Mouse (Mus musculus): ENCODE results near the gene Tyw5.

Tyw5 gene

DNA sequence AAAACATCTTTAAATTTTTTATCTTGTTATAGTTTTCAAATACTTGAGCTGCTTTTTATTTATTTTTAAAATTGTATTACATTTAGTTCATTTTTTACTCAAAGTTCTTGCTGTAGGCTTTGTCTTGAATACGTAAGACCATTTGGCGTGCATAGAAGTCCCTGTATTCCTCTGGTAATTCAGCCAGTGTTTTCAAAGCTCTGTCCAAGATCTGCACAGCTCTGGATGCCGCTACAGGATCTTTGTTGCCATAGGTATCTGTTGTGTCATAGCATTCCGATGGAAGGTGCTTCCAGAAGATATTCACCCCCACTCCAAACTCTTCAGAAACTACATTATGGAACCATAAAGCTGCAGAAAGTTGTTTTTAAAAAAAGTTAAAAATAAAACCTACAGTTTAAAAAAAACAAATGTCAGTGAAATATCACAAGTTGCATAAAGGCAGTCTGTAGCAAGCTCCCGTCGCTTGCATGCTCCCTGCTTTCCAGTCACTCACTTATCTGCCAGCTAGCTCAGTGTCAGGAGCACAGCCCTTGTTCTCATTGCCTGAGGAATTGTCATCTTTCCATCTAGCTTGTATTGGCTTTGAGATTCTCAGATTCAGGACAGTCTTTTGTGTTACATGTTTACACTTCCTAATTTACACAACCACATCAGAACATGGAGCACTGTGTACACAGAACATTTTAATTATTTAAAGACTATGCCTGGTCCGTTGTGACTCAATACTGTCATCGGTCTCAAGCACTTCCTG, 18.3 kb downstream of the Tyw5 start:
- DNase-seq (ENCODE audit: extremely low read depth, insufficient read length, low spot score), result no peak

DNA sequence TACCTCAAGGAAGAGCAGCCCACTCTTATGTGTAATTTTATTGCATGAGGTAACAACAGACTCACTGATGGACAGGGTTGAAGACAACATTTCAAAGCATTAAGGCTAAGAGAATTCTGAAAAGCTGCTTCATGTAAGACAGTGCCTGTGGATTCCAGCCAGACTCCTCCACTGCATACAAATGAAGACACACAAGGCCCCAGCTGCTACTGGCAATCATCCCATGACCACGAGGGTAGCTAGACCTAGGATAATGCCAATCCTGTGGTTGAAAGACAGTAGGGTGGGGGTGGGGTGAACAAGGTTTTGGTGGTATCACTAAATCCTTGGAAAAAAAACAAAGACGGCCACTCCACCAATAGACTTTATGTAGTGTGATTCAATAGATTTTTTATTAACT, 19.0 kb downstream of the Tyw5 start:
- no peak for DNase-seq (ENCODE audit: extremely low read depth, insufficient read length, low spot score)

DNA sequence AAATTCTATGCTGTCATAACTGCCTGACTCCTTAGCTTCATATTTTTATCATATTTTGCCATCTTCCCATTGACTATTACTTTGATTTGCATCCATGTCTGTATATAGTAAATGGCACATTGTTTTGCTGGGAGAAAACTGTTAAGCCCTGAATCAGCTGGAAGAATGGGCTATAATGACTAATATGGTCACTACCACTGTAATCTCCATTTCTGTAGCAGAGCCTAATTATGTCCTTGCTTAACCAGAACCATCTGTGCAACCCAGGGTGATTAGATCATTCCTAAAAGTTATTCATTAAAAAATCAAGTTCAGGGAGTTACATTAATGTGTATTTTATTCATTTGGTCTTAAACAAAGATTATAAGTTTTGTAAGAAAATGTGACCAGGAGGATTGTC, 20.4 kb downstream of the Tyw5 start:
- DNase-seq (ENCODE audit: extremely low read depth, insufficient read length, low spot score), result no peak

DNA sequence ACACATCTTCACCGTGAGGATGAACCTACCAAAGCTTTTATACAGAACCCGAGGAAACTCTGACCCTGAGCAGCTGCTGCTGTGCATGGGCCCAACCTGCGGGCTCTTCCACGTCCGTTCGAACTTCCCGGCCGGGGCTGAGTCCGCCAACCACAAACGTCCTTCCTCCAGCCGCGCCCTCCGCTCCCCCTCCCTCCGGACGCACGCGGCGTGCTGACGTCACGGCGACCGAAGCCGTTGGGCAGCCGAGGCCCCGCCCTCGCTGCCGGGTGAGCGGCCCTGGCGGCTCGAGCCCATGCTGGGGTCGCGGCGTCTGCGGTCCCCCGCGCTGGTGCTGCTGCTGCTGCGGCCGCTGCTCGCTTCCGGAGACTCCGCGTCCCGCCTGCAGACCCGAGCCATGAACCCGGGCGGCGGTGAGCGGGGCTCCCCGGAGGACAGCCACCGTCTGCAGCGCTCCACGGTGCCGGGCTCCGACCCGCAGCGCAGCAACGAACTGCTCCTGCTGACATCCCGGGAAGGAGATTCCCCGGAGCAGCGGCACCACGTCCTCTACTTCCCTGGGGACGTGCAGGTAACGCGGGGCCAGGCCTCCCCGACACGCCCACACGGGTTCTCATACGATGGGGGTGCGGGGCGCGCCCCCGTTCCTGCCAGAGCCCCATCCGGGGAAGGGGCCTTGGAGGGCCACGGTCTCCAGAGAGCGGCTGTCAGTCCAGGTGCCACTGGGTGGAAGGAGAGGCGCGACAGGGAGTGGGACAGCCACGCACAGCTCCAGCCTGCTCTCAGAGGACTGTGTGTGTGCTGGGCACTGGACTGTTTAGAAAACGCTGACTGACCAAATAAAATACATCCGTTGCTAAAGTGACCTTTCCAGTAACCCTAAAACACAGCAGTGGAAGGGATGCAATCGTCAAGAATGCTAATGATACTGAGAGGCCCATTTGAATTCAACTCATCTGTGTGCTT, 29.2 kb downstream of the Tyw5 start, which contains the start of gene 1700066M21Rik:
Gene 1700066M21Rik, plus strand, starts transcription at position 245 of the 966 bp plus-strand sequence.
- DNase-seq (ENCODE audit: extremely low read depth, insufficient read length, low spot score), result peak; percentile 94

DNA sequence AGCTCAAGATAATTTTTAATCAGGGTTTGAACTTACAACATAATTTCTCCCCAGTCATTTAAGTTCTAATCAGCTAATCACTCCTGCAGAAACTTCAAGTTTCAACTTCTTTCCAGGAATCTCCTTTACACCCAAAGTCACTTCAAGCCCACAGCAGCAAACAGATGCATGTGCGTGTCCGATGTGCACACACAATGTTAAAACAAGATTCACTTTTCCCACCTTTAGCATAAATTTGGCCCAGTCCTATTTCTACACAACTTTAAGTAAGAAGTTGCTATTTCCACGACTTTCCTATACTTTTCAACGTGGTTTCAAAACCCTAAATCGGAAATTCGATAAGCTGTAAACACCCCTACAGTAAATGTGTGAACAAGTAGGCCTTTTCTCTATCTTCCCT, 30.1 kb downstream of the Tyw5 start:
- DNase-seq (ENCODE audit: extremely low read depth, insufficient read length, low spot score), result no peak

DNA sequence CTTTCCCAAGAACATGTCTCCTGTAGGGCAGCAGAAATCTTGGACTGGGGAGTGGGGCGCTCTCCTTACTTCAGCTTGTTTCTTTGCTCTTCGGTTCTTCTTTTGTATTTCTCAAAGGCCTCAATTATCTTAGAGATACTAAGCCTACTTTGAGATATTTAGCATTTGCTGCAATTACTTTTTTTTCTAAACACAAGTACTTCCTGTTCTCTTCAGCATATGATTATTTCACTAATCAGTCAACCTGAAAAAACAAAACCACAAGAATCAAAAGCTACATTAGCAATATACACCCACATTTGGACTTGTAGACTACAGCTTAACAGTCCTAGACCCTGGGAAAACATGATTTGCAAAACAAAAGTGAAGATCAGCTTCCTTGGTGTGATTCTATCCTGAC, 31.6 kb downstream of the Tyw5 start:
- DNase-seq (ENCODE audit: extremely low read depth, insufficient read length, low spot score), result no peak

DNA sequence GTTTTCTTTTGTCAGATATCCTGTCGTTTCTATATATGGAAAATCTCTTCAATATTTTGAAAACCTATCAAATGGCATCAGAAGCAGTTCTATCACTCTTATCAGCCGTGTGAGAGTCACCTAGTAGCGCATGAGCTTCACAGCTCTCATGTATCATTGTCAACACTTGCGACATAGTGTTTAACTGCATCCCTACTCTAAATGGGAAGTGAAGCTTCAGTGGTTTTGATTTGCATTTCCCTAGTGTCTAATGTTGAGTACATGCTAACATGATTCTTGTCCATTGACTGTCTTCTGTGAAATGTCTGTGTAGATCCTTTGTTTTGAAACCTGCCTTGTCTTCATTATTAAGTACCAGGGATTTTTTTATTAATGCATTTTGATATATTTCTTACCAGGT, 36.5 kb downstream of the Tyw5 start:
- no peak for DNase-seq (ENCODE audit: extremely low read depth, insufficient read length, low spot score)

DNA sequence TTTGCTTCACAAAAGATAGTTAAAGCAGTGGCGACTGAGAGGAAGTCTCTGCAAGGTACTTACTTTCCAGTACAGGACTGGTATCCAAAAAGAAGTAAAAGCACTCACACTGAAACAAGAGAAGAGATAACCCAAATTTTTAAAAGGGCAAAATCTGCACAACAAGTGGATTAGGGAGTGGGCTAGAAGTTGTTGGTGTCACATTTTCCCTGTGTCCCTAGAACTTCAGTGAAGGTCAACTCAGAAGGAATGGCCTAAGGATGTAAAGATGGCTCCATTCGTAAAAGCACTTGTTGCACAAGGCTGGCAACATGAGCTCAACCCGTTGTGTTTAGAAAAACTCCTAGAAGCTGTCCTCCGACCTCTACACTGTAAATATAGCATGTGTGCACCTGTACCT, 37.8 kb downstream of the Tyw5 start:
- DNase-seq (ENCODE audit: extremely low read depth, insufficient read length, low spot score), result no peak

DNA sequence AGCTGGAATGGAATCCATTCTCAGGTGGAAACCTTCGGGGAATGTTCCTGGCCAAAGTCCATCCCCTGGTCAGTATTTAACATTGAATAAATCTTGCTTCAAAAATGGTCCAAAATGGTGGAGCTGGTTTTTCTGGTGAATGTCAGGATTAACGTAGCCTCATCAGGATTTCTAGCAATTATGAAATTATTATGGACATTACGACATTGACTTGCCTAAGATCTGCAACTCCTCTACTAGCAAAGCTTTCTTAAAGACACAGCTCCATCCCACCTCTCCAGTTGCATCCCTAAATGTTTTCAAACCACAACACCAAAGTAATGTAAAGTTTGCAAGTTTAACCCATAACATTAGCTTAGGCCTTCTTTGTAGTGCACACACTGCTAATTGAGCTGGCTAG, 39.5 kb downstream of the Tyw5 start:
- no peak for DNase-seq (ENCODE audit: extremely low read depth, insufficient read length, low spot score)

DNA sequence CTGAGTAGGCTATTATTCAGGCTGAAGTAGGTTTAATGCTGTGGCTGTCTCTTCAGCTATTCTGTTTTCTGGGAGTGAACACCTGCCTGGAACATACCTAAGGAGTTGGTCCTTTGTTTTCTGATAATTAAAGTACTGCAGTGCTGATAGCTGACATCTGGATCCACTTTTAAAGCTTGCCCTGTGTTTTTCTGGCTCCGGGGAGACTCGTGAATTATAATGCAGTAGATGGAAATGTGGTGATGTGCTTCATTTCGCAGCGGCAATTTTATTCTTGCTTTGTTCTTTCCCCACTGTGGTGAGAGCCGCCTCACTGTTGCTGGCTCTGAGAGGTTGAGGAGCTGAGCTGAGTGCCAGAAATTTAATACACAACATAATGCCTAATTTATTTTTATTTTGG, 48.4 kb downstream of the Tyw5 start:
- no peak for DNase-seq (ENCODE audit: extremely low read depth, insufficient read length, low spot score)

DNA sequence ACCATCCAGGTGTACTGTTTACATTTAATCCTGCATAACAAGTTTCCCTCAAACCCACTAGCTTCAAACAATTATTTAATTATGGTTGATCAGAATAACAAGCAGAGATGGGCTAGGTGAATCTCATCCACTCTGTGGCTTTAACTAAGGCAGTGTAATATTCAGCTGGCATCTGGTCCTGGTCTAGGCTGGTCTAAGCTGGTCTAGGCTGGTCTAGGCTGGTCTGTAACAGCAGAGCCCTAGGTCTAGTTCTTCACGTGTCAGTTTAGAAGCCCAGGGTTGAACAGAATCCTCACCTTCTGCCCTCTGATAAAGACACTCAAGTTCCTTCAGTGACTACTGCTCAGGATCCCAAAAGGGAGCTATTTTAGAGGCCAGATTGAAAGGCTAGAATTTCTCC, 55.0 kb downstream of the Tyw5 start:
- no peak for DNase-seq (ENCODE audit: extremely low read depth, insufficient read length, low spot score)

DNA sequence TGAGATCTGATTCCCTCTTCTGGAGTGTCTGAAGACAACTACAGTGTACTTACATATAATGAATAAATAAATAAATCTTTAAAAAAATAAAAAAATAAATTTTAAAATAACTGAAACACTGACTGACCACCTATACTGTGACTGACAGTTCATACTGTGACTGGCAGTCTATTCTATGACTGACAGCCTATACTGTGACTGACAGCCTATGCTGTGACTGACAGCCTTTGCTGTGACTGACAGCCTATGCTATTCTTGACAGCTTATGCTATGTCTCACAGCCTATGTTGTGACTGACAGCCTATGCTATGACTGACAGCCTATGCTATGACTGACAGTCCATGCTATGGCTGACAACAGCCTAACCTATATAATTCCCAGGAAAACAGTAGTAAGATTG, 59.4 kb downstream of the Tyw5 start:
- no peak for DNase-seq (ENCODE audit: extremely low read depth, insufficient read length, low spot score)

DNA sequence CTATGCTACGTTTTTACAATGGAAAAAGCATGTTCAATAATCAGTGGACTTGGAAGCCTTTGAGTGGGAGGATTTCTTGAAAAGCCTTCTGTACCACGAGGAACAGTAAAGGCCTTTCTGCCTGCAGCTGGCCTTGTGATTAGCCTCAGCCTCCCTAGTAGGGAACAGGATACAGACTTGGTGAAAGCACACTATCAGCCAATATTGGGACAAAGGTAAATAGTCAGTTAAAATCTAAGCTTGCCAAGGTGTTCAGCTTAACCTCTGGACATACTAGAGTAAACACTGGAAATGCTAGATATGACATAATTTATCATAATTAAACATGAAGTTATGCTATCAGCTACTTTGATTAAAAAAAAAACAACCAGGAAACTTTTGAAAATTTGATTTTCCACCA, 65.7 kb downstream of the Tyw5 start:
- DNase-seq (ENCODE audit: extremely low read depth, insufficient read length, low spot score), result no peak

DNA sequence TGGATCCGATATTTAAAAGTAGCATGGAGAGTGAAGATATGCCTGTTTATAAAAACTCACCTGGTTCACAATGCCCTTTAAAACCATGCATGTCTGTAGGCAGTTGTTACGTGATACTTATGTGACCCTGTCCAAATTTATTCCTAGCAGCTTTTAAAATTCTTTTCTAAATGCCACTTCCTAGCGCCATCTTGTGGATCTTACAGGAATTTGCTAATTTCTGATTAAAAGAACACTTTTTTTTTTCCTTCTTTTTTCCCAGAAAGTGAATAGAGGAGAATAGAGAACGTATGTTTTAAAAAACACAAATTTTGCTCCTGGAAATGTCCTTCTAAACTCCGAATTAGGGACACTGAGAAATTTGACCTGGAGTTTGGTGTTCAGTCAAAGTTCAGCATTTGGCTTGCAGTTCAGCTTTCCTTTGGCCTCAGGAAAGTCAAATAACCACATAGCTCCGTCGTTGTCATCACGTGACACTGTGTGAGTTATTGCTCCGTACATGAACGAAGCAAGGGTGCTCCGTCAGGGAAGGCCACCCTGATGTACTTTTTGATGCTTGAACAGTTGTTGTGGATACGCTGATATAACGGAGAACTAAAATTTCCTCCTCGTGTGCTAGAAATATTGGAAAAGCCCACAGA, 67.6 kb downstream of the Tyw5 start:
- DNase-seq (ENCODE audit: extremely low read depth, insufficient read length, low spot score), result no peak
